ENCODE assay signal across 8 mouse cellular contexts in genomic region chr3:108044394-108045140, GRCm38 (mm10). TPM values are rescaled to one million over a fixed set of nuclear protein-coding genes. Genes with fewer than 3 reads are reported as not detected.
A peak's percentile ranks its signal among the peaks of the same experiment; 100 is the strongest.
DNase-seq lines count a peak whose midpoint lies in the region; ATAC-seq lines count a peak whose summit lies in the region.

Gene Gstm4, minus strand, starts transcription at chr3:108044894.

- H3K27me3 ChIP-seq in embryonic facial prominence, embryonic 13.5 days = no peaks in the 10 kb centered on the region; the same call in 1 of the 2 replicates
- no peaks in the 10 kb centered on the region for H3K27me3 ChIP-seq in midbrain, embryonic 11.5 days (ENCODE audit: control insufficient read depth, insufficient read depth, low read length)

- H3K4me3 ChIP-seq in embryonic facial prominence, embryonic 13.5 days = peak within 1 kb of the TSS; percentile 60
- H3K4me3 ChIP-seq in midbrain, embryonic 11.5 days (ENCODE audit: low read depth, low read length) = peak within 1 kb of the TSS; percentile 48

- peak within 1 kb of the TSS; percentile 75 for H3K9ac ChIP-seq in embryonic facial prominence, embryonic 13.5 days
- H3K9ac ChIP-seq in midbrain, embryonic 11.5 days (ENCODE audit: low read length) = peak within 1 kb of the TSS; percentile 57

- peak; percentile 82 for ATAC-seq in embryonic facial prominence, embryonic 13.5 days (ENCODE audit: insufficient number of reproducible peaks, insufficient read depth, low FRiP score, low TSS enrichment, low read depth)
- ATAC-seq in midbrain, embryonic 11.5 days (ENCODE audit: low FRiP score) = peak; percentile 94

- H3K4me2 ChIP-seq in embryonic facial prominence, embryonic 13.5 days = peak within 1 kb of the TSS; percentile 88
- peak within 1 kb of the TSS; percentile 81 for H3K4me2 ChIP-seq in midbrain, embryonic 11.5 days

- peak; percentile 55 to 80 for DNase-seq in adrenal gland, postnatal 4 days (ENCODE audit: low spot score in 2 of 2)
- DNase-seq in heart, adult 11 months = peak; percentile 99
- DNase-seq in kidney, adult 11 months = peak; percentile 95
- peak; percentile 80 for DNase-seq in left cerebral cortex, postnatal 4 days
- peak; percentile 95 for DNase-seq in midbrain, embryonic 11.5 days (ENCODE audit: low spot score, missing footprints)
- DNase-seq in right cerebral cortex, postnatal 4 days = peak; percentile 74
- DNase-seq in yolk sac, embryonic 10.5 days (ENCODE audit: low spot score) = peak; percentile 91

- peaks cover 11% of the 10 kb centered on the region for H3K4me1 ChIP-seq in embryonic facial prominence, embryonic 13.5 days
- peaks cover 4% of the 10 kb centered on the region for H3K4me1 ChIP-seq in midbrain, embryonic 11.5 days (ENCODE audit: control insufficient read depth, insufficient read depth, low read length)

- H3K27ac ChIP-seq in embryonic facial prominence, embryonic 13.5 days = peak within 1 kb of the TSS; percentile 68
- H3K27ac ChIP-seq in midbrain, embryonic 11.5 days (ENCODE audit: low read depth, low read length) = no peak within 1 kb of the TSS

- no peaks in the 10 kb centered on the region for H3K36me3 ChIP-seq in embryonic facial prominence, embryonic 13.5 days
- H3K36me3 ChIP-seq in midbrain, embryonic 11.5 days (ENCODE audit: control insufficient read depth, insufficient read depth, low read length) = no peaks in the 10 kb centered on the region

- H3K9me3 ChIP-seq in embryonic facial prominence, embryonic 13.5 days = no peaks in the 10 kb centered on the region
- H3K9me3 ChIP-seq in midbrain, embryonic 11.5 days (ENCODE audit: control insufficient read depth, low read length) = no peaks in the 10 kb centered on the region

- 6% methylated on average over 29 of the region's 29 CpGs for WGBS in embryonic facial prominence, embryonic 13.5 days
- WGBS in midbrain, embryonic 11.5 days = 7% methylated on average over 29 of the region's 29 CpGs

- intact Hi-C loops in left cerebral cortex, postnatal 4 days (cut with DNase I) = no loop called here

RNA-seq across cellular contexts. Expression of gene Gstm4, which starts in this region (rescaled TPM):
- total RNA-seq in adrenal gland, postnatal 4 days (2021) = 10 to 100 TPM; 15.6 to 16.5 TPM
- polyA plus RNA-seq in embryonic facial prominence, embryonic 13.5 days (2015; fragmentation: Nextera tagmentation; extraction: Ambion mirVana) = 15.0 and 15.8 TPM in 2 replicates
- total RNA-seq in left cerebral cortex, postnatal 4 days (2021) = 10 to 100 TPM; 10.3 to 10.9 TPM
- polyA plus RNA-seq in midbrain, embryonic 11.5 days (2014; fragmentation: Nextera tagmentation; extraction: Ambion mirVana) = 15.2 and 15.8 TPM in 2 replicates
